ENCODE assay signal across 9 mouse cellular contexts in the genomic region with DNA sequence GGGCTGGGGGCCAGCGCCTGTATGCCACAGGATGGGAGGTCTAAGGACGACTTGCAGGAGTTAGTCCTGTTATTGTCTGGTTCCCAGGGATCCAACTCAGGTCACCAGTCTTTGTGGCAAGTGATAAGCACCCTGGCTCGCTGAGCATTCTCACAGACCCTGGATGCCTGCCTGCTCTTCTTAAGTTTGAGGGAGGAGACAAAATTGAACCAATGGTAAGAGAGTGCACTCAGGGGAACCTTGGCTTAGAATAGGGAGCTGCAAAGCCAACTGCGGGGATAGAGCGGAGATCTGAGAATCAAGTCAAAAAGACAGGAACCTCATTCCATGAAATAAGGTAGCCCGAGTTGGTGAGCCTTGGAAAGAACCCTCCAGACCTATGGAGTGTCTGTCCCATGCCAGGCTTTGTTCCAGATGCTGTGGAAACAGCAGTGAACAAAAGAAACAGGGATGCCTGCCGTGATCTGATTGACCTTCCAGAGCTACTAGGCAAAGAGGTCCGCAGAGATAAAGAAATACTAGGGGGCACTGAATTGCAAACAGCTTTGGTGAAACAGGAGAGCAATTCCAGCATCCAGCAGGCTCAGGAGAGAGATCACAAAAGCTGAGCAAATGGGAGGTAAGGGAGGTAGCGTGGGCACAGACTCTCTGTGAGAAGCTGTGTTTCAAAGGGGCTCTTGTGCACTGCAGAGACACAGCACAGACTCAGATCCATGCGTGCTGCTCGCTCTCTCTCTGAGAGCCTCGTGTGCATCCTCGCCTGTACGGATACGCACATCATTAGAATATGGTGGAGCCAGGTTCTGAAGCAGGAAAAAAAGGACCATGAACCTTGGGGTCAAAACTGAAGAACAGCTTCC.
DNase-seq lines count a peak whose midpoint lies in the region; ATAC-seq and TF ChIP-seq lines count a peak whose summit lies in the region.
"Had no signal": no experiment of that assay in that cellular context is flagged by ENCODE, and none has a peak within 500 bp of the region (broad histone marks: within the 10 kb centered on the region; RNA-seq: fewer than 3 reads in every experiment).

No protein-coding gene starts in this region.

- DNase-seq in ES-CJ7 (ENCODE audit: low read depth, low spot score), result peak; percentile 5
- DNase-seq in embryo, embryonic 10.5 days (ENCODE audit: low spot score), result peak; percentile 41
- peak; percentile 85 to 87 for DNase-seq in heart, adult 9 months (ENCODE audit: low spot score in 2 of 2)
- DNase-seq in lung, postnatal 25 days (ENCODE audit: low spot score), result peak; percentile 50
- DNase-seq in stomach, postnatal 0 days (ENCODE audit: low spot score), result no peak
- DNase-seq in liver, embryonic 11.5 days (ENCODE audit: low spot score), result no peak
- no peak for DNase-seq in c-Kit-positive CD71-positive TER-119-positive erythroid progenitor cells, embryonic 14.5 days (ENCODE audit: low spot score)
- no peak for DNase-seq in testis, postnatal 14 days (ENCODE audit: low spot score)

- H3K27me3 ChIP-seq in stomach, postnatal 0 days (ENCODE audit: control insufficient read depth, insufficient read depth, low read length), result no peaks in the 10 kb centered on the region
- H3K27me3 ChIP-seq in liver, embryonic 11.5 days (replicated peaks; ENCODE audit: control insufficient read depth, insufficient read depth, low read length), result no peaks in the 10 kb centered on the region
- H3K27me3 ChIP-seq: Patski had no signal

- 55% methylated on average over 15 of the region's 15 CpGs for WGBS in stomach, postnatal 0 days
- WGBS in liver, embryonic 11.5 days, result 51% methylated on average over 15 of the region's 15 CpGs

- no peak overlapping the region for H3K4me3 ChIP-seq in stomach, postnatal 0 days (ENCODE audit: low read depth, low read length)
- no peak overlapping the region for H3K4me3 ChIP-seq in liver, embryonic 11.5 days (ENCODE audit: low read depth, low read length)

- no peak overlapping the region for H3K27ac ChIP-seq in stomach, postnatal 0 days (replicated peaks)
- H3K27ac ChIP-seq in liver, embryonic 11.5 days (ENCODE audit: low read depth, low read length), result no peak overlapping the region

- H3K36me3 ChIP-seq in stomach, postnatal 0 days (ENCODE audit: control insufficient read depth, insufficient read depth, low read length), result no peaks in the 10 kb centered on the region
- H3K36me3 ChIP-seq in liver, embryonic 11.5 days (ENCODE audit: control insufficient read depth, insufficient read depth, low read length), result no peaks in the 10 kb centered on the region

- H3K9ac ChIP-seq in stomach, postnatal 0 days (ENCODE audit: low read length), result no peak overlapping the region
- H3K9ac ChIP-seq in liver, embryonic 11.5 days (ENCODE audit: low read depth, low read length), result no peak overlapping the region

- no peak for TF ChIP-seq EP300 in stomach, postnatal 0 days (optimal IDR thresholded peaks at IDR 0.05)

- peaks cover 3% of the 10 kb centered on the region for H3K4me1 ChIP-seq in stomach, postnatal 0 days (replicated peaks; ENCODE audit: control insufficient read depth, insufficient read depth)
- H3K4me1 ChIP-seq in liver, embryonic 11.5 days (replicated peaks; ENCODE audit: control insufficient read depth, insufficient read depth, low read length), result peaks cover 3% of the 10 kb centered on the region

- H3K4me2 ChIP-seq in stomach, postnatal 0 days (replicated peaks; ENCODE audit: low read depth), result no peak overlapping the region
- no peak overlapping the region for H3K4me2 ChIP-seq in liver, embryonic 11.5 days

- no peaks in the 10 kb centered on the region for H3K9me3 ChIP-seq in stomach, postnatal 0 days (ENCODE audit: control insufficient read depth, low read length)
- no peaks in the 10 kb centered on the region for H3K9me3 ChIP-seq in liver, embryonic 11.5 days (ENCODE audit: control insufficient read depth, low read length)

- no peak for ATAC-seq in stomach, postnatal 0 days (ENCODE audit: low FRiP score, low TSS enrichment)
- ATAC-seq in liver, embryonic 11.5 days (replicated peaks; ENCODE audit: low FRiP score), result no peak
- ATAC-seq: Patski had no signal

- TF ChIP-seq CTCF in stomach, postnatal 0 days (IDR thresholded peaks at IDR 0.05; ENCODE audit: low read depth), result no peak

Comparison
In these comparisons a context has a peak if more than half of its experiments do, and no peak if none do; other contexts are left out.
1. DNase-seq: peak in ES-CJ7 (single experiment), embryo, embryonic 10.5 days (single experiment), heart, adult 9 months (2 of 2) and lung, postnatal 25 days (single experiment); none in stomach, postnatal 0 days (single experiment), liver, embryonic 11.5 days (single experiment), c-Kit-positive CD71-positive TER-119-positive erythroid progenitor cells, embryonic 14.5 days (single experiment) and testis, postnatal 14 days (single experiment).